Mouse (Mus musculus): ENCODE measurements around the gene Ces1d.

Gene Ces1d

DNA sequence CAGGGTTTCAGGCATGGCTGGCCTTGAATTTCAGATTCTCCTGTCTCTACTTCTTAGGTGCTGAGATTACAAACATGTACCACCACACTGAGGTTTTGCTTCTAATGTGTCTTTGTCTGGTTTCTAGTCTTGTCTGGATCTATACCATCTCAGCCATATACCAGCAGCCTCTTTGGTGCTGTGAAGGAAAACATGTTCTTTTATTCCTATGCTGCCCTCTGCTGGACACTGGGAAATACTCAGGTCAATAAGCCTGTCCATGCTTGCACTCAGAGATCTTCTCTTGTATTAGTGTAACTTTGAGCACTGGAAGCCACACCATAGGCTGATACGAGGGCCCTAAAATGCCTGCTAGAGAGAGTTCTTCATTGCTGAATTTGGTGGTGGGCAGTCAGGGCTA, 56.9 kb downstream of the Ces1d start:
- DNase-seq (ENCODE audit: low read depth, low spot score): peak; percentile 77

DNA sequence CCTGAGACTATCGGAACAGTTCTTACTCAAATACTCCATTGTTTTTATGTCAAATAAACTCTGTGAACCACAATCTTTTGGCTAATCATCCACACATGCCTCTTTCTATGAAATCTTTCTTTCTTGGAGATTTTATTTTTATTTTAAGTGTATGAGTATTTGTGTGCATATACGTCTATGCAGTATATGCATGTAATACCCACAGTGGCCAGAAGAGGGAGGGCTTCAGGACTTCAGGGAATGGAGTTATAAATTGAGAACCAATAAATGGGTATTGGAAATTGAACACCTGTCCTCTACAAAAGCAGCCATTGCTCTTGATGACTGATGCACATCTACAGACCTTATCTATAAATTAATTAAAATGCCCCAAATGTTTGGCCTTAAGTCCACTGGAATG, 65.4 kb downstream of the Ces1d start:
- DNase-seq (ENCODE audit: low read depth, low spot score): peak; percentile 3

DNA sequence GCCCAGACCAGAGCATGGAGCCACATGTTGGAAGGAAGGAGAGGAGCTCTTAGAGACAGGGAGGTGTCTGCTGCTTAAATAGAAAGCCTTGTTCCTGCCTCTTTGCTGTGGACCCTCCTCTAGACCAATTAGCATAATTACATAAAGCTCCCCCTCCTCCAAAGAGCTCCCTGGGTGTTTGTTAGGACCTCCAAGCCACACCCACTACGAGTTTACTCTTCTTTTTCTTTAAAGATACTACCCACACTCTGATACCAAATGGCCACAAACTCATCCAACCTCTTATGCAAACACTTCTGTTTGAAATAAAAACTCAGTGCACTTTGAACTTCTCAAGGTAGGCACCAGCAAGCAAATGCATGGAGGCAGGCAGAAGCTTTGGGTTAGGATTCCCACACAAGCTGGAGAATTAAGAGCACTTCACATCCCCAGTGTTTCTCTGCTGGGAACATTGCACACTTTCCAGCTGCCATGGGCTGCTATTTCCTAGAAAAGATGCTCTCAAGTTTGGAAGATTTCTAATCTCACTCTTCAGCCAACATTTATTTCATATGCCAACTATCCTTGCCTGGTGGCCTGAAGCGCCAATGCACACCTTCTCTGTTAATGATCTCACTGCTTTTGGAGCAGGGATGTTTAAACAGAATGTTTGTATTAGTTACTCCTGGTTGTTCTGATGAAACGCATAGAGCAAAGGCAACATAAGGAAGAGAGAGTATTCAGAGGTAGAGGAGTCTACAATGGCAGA, 66.2 kb downstream of the Ces1d start, which contains the start of gene Ces1c:
TSS of gene Ces1c (minus strand) at position 51 of the 748 bp plus-strand sequence.
- DNase-seq (ENCODE audit: low read depth, low spot score): no peak

DNA sequence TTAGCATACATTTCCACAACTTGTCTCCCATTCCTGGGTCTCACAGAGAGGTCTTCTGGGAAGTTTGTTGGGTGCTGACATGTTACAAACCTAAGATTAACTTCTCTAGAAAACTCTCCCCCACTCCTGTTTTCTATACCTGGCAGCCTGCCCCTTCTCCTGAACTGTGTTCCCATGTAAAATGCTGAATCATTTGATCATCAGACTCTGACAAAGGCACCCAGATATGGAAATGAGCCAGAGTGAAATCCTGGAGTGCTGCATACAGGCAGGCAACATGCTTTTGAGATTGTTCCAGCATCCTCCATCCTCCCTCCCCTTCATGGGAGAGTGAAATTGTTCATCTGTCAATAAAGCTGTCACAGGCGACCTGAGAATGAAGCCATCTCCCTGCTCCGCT, 71.2 kb downstream of the Ces1d start:
- DNase-seq (ENCODE audit: low read depth, low spot score): no peak

DNA sequence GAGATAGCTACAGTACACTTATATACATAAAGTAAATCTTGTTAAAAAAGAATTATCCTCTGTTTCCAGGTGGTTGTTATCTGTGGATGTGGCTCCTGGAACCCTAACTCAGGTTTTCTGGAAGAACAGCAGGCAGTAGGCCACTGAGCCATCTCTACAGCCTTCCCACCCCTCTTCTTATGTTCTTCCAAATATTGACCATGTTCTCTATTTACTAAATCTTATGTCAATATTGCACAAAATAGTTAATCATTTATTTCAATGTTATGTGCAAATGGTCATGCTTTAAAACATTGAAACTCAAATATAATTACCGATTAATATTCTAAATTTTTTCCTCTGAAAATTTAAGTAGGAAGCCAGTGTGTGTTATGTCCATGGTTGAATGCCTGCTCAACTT, 75.6 kb downstream of the Ces1d start:
- DNase-seq (ENCODE audit: low read depth, low spot score): no peak

Data from R1 (cell line).